Mouse (Mus musculus): ENCODE measurements at regions not wholly inside any gene's neighbourhood (a gene's known extent, or its start where the extent isn't known, plus 50 kb on each side); places are given as distances from the start of the nearest gene placed in this dataset.

GRCm38 (mm10) chr7:125102464-125102863, 342.0 kb upstream of the Kdm8 start:
- TF ChIP-seq CTCF (IDR thresholded peaks at IDR 0.05; ENCODE audit: low read depth) (no peak), EP300 (IDR thresholded peaks at IDR 0.05; ENCODE audit: low read depth) (no peak)

Data from liver, postnatal 0 days (tissue).